Mouse (Mus musculus): ENCODE measurements at regions not wholly inside any gene's neighbourhood (a gene's known extent, or its start where the extent isn't known, plus 50 kb on each side); places are given as distances from the start of the nearest gene placed in this dataset.
A peak's percentile ranks its signal among the peaks of the same experiment; 100 is the strongest.

DNA sequence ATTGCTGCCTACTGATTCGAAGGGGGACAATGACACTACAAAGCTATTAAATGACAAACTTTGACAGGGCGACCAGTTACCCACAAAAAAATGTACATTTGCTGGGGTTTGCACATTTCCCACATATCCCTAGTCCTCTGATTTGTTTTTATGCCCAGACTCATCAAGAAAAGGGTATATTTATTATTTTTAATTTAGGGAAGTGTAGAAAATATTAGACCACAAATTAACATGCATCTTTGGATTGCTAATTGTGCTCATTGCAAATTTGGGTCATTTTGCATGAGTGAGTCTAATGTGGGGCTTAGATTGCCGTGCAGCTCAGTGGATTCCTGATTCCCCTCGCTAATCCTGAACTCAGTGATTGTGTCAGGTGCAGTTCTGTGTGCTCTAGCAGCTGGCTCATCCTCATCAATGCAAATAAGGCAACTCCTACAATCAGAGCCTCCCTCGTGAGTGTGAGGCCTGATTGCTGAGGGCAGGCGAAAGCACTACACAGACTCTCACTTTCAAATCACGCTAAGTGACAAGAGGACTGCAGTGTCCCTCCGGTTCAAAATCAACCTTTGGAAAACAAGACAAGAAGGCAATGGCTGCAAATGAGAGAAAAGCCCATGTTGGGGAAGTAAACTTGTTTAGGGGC lies 156.7 kb upstream of the Tmem161b start:
- peak in 1 of 2 experiments; percentile 28 for DNase-seq (ENCODE audit: low spot score in 2 of 2)

DNA sequence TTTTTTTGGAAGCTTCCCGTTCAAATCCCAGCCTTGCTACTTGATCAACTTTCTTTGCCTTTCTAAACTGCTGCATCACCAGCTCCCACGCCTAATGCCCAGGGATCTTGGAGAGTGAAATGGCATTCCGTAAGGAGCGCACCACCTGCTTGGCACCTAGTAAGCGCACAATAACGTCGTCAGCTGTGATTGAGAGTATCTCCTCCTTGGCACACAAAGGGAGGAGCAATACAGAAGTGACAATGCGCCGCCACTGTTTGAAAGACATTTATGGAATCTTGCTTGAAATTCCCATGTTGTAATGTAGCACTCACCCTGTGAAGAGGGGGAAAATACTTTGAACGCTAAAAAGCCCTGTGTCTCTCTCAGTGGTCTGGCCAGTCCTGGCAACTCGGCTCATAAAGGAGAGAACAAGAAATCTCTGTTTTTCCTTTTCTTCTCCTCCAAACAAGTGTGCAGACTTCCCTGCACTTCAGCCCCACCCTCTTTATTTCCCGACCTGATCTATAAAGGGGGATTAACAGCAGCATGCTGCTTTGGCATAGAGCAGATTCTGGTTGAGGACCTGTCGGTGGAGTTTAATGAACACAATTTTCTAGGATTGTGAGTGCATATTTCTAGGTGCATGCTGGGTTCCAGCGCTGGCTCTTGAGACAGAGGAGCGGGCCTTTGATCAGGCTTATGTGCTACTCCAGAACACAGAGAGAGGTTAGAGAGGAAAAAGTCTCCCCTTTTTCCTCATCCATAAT lies 155.7 kb upstream of the Tmem161b start:
- no peak for DNase-seq (ENCODE audit: low spot score in 2 of 2)

DNA sequence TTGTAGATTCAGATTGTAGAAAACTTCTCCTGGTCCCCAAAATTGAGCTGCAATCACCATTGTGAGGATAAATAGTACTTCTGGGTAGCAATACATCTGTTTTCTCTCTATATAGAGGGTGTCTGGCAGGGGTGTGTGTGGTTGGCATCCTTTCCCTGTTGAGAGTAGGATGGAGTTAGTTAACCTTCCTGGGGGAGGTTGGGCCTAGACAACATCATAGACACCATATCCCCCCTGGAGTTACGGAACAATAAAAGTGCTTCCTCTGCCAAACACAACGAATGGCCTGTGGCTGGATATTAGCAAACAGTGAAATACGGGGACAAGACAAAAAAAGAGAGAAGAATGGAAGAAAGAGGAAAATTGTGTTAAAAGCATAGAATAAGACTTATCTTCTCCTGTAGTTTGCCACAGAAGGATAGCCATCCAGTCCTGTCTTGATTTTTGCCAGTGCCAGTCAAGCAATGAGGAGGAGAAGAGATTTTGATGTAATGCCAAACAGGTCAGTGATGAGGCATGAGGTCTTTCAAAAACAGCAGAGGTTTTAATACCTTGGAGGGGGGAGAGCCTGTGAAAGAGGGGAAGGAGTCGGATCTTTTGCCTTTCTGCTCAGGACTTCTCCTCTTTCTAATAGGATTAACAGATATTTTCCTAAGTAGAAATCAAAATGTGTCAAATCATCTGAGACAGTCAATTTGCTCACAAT lies 155.0 kb upstream of the Tmem161b start:
- DNase-seq (ENCODE audit: low spot score in 2 of 2): no peak

DNA sequence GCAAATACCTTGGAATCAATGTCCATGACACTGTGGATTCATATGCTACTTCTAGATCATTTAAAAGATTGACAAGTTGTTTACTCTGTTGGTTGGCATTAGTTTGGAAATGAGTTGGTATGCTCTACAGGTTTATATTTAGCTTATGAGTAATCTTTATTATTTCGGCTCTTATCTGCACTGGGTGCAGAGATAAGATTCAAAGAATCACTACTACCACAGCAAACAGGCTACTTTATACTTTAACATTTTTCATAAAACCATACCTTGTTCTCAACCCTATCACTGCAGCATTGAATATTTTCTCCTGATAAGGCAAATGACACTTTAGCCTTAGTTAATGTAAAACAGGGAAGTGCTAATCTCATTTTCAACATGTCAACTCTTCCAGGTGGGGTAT lies 153.7 kb upstream of the Tmem161b start:
- no peak for DNase-seq (ENCODE audit: low spot score in 2 of 2)
